Mouse (Mus musculus): ENCODE measurements around the gene Nktr. TPM values are rescaled to one million over a fixed set of nuclear protein-coding genes. Genes with fewer than 3 reads are reported as not detected.

Gene Nktr
- total and polyA plus RNA-seq, 2 experiments from 2014 or later, result 43.2 to 97.3 TPM

- Histone ChIP-seq H3K27me3 (ENCODE audit: insufficient read depth, low read length) (no peaks in the 10 kb centered on the region), H3K4me1 (ENCODE audit: insufficient read depth) (peaks cover 15% of the 10 kb centered on the region), H3K27ac (ENCODE audit: low read depth, low read length) (no peak overlapping the region), H3K4me3 (ENCODE audit: low read depth, low read length) (no peak overlapping the region), H3K9me3 (ENCODE audit: low read length) (no peaks in the 10 kb centered on the region), H3K36me3 (ENCODE audit: insufficient read depth) (peaks cover 39% of the 10 kb centered on the region), H3K4me2 (ENCODE audit: low read depth) (no peak overlapping the region), H3K9ac (no peak overlapping the region; the same call in 1 of the 2 replicates)
- 90% methylated on average over 3 of the region's 3 CpGs for WGBS
- no peak for DNase-seq
- ATAC-seq, result no peak
- TF ChIP-seq CTCF (IDR thresholded peaks at IDR 0.05; ENCODE audit: low read depth), result no peak
Observed at GRCm38 (mm10) chr9:121756785-121757184, 37.8 kb downstream of the Nktr start.

DNA sequence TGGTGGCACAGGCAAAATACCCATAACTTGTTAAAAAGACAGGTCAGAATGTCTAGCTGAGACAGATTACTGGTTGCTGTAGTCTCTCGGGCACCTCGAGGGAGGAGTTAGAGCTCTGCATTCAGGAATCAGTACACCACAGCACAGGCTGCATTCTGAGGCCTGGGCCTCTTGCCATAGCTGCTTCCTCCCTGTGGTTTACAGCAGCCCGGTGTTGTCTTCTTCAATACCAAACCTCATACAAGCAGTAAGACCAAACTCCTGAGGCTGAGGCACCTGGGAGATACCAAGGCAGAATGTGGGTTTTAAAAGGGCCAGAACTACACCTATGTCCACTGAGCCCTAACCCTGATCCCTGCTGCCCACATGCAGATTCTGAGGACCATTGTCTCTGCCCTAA lies 38.5 kb downstream of the Nktr start:
- peaks cover 15% of the 10 kb centered on the region for H3K4me1 ChIP-seq (ENCODE audit: insufficient read depth)
- TF ChIP-seq CTCF (IDR thresholded peaks at IDR 0.05; ENCODE audit: low read depth), result no peak
- ATAC-seq (no peak), DNase-seq (peak; percentile 26)
- peaks cover 32% of the 10 kb centered on the region for H3K36me3 ChIP-seq (ENCODE audit: insufficient read depth)
- no peak overlapping the region for H3K4me2 ChIP-seq (ENCODE audit: low read depth)
- no peak overlapping the region for H3K9ac ChIP-seq
- WGBS, result 50% methylated on average over 3 of the region's 3 CpGs
- H3K27me3 ChIP-seq (ENCODE audit: insufficient read depth, low read length), result no peaks in the 10 kb centered on the region
- H3K27ac ChIP-seq (ENCODE audit: low read depth, low read length), result no peak overlapping the region
- no peaks in the 10 kb centered on the region for H3K9me3 ChIP-seq (ENCODE audit: low read length)
- H3K4me3 ChIP-seq (ENCODE audit: low read depth, low read length), result no peak overlapping the region

DNA sequence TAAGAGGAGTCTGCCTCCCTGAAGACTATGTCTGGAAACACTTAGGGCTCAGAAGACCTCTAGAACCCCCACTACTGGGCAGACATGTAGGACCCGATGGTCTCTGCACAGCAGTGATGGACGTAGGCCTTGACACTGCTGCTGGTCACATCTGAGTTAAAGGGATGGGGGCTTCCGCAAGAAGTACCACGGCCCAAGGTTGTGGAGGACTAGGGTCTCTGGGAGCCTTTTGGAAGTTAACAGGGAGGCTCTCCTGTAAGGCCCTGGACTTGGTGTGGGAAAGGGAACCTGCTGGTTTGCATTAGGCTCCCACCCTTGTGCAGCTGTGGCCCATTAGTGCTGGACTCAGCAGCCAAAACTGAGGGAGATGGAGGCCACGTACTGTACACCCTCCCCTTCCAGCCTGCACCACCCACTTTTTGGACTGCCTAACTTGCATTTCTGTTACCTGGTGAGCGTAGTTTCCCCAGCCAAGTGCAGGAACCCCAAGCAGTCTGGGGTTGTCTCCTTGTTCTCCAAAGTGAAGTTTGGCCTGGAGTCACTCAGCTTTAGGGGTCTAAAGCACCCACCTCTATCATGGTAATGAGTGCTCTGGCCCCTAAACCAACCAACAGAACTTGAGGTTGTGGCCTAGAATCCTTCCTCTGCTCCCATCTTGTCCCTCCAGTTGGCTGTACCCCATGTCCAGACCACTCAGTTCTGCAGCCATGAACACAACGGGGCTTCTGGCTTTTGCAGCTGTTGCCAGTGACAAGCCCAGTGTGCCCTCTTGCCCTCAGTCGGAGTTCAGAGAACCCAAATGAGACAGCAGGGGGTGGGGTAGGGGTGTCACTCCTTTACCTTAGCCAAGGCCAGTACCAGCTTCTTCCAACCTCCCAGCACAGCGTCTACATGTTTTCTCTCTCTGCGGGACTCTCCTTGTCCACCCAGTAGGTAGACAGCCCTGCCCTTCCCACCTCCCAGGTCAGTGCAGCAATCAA lies 39.2 kb downstream of the Nktr start:
- Histone ChIP-seq H3K27me3 (ENCODE audit: insufficient read depth, low read length) (no peaks in the 10 kb centered on the region), H3K4me2 (ENCODE audit: low read depth) (peak overlapping the region; percentile 95), H3K9me3 (ENCODE audit: low read length) (no peaks in the 10 kb centered on the region), H3K27ac (ENCODE audit: low read depth, low read length) (0 out of 2 replicates have a peak overlapping the region, but pooled peaks have one; percentile 78), H3K4me1 (ENCODE audit: insufficient read depth) (peaks cover 15% of the 10 kb centered on the region), H3K36me3 (ENCODE audit: insufficient read depth) (peaks cover 27% of the 10 kb centered on the region), H3K9ac (peak overlapping the region; percentile 97; the same call in 1 of the 2 replicates), H3K4me3 (ENCODE audit: low read depth, low read length) (peak overlapping the region; percentile 87)
- TF ChIP-seq CTCF (IDR thresholded peaks at IDR 0.05; ENCODE audit: low read depth), result no peak
- WGBS, result 55% methylated on average over 10 of the region's 10 CpGs
- ATAC-seq (no peak), DNase-seq (no peak)

DNA sequence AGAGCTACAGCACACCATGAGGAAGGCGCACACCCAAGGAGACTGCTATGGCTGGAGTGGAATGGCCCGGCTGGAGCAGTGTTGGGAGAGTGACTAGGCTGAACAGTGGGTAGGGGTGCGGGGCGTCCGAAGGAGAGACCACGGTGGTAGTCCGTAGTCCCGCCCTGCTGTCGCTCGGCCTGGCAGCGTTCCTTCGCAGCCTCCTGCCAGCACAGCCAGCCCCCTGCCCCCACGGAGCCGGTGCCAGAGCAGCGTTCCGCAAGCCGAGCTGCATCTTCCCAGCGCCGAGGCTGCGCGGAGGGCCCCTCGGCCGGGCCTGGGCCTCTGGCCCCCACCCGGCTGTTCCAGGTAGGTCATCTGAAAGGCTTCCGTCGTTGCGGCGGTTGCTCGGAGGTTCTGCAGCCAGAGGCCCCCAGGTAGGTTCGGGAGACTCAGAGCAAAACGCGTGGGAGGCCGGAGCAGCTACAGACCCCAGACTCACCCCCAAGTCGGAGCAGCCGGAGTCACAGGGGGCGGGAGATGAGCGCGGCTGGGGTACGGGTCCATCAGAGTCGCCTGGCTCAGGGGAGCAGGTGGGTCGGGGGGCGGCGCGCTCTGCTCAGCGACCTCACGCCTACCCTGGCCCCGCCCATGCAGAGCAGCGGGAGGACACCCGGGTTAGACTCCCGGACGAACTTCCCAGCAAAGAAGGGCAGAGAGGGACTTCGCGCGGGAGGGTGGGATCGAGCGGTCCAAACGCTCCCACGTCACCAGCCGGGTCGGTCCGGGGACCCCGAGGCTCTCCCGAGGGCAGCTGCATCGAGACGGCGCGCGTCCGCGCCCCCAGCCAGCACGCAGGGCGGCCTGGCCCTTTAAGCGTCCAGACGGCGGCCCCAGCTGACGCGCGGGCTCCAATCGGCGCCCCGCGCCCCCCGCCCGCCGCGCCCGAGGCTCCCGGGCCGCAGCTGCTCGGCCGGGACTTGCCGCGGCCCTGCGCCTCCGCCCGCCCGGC lies 40.4 kb downstream of the Nktr start, which contains the start of gene Zfp651:
Zfp651 (plus strand) TSS at position 240 of the 991 bp plus-strand sequence.
- Histone ChIP-seq H3K4me3 (ENCODE audit: low read depth, low read length) (peak within 1 kb of the TSS; percentile 87), H3K9me3 (ENCODE audit: low read length) (no peaks in the 10 kb centered on the region), H3K4me1 (ENCODE audit: insufficient read depth) (peaks cover 15% of the 10 kb centered on the region), H3K36me3 (ENCODE audit: insufficient read depth) (peaks cover 31% of the 10 kb centered on the region), H3K9ac (peak within 1 kb of the TSS; percentile 97), H3K27me3 (ENCODE audit: insufficient read depth, low read length) (no peaks in the 10 kb centered on the region), H3K4me2 (ENCODE audit: low read depth) (peak within 1 kb of the TSS; percentile 95), H3K27ac (ENCODE audit: low read depth, low read length) (peak within 1 kb of the TSS; percentile 78)
- ATAC-seq, result peak; percentile 90
- WGBS, result 1% methylated on average over 85 of the region's 97 CpGs
- no peak for TF ChIP-seq CTCF (IDR thresholded peaks at IDR 0.05; ENCODE audit: low read depth)
- peak; percentile 86 for DNase-seq

- peaks cover 15% of the 10 kb centered on the region for H3K4me1 ChIP-seq (ENCODE audit: insufficient read depth)
- ATAC-seq (peak; percentile 34), DNase-seq (peak; percentile 57)
- H3K27me3 ChIP-seq (ENCODE audit: insufficient read depth, low read length), result no peaks in the 10 kb centered on the region
- no peaks in the 10 kb centered on the region for H3K9me3 ChIP-seq (ENCODE audit: low read length)
- peak overlapping the region; percentile 97 for H3K9ac ChIP-seq
- peak overlapping the region; percentile 78 for H3K27ac ChIP-seq (ENCODE audit: low read depth, low read length)
- TF ChIP-seq CTCF (IDR thresholded peaks at IDR 0.05; ENCODE audit: low read depth), result no peak
- H3K4me2 ChIP-seq (ENCODE audit: low read depth), result peak overlapping the region; percentile 95
- H3K4me3 ChIP-seq (ENCODE audit: low read depth, low read length), result peak overlapping the region; percentile 87
- peaks cover 31% of the 10 kb centered on the region for H3K36me3 ChIP-seq (ENCODE audit: insufficient read depth)
- WGBS, result 2% methylated on average over 43 of the region's 43 CpGs
Observed at GRCm38 (mm10) chr9:121760271-121761090, 41.5 kb downstream of the Nktr start.
